Mouse (Mus musculus): ENCODE measurements around the gene Ran.

DNA sequence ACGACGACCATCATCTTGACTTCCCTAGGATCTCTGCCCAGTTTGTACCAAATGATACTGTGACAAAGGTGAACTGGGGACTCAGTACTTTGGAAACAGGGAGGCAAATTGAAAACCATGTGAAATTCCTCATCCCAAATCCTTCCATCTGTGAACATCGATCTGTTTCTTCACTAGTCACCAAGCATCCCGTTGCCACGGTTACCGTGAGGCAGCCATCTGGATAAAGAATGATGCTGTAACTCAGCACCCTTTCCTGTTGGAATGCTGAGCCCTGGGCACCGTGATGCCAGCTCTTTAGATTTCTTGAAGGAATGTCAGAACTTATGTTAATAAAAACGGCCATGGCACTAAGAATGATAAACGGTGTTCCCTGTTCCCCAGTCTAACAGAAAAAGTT is 29.5 kb downstream of the Ran start:
- no peak for TF ChIP-seq POLR2A (IDR thresholded peaks at IDR 0.05; ENCODE audit: low read depth, low read length)
- TF ChIP-seq CTCF (IDR thresholded peaks at IDR 0.05; ENCODE audit: extremely low read depth, insufficient read depth, insufficient read length, insufficient replicate concordance) = no peak
